In the genomic region with DNA sequence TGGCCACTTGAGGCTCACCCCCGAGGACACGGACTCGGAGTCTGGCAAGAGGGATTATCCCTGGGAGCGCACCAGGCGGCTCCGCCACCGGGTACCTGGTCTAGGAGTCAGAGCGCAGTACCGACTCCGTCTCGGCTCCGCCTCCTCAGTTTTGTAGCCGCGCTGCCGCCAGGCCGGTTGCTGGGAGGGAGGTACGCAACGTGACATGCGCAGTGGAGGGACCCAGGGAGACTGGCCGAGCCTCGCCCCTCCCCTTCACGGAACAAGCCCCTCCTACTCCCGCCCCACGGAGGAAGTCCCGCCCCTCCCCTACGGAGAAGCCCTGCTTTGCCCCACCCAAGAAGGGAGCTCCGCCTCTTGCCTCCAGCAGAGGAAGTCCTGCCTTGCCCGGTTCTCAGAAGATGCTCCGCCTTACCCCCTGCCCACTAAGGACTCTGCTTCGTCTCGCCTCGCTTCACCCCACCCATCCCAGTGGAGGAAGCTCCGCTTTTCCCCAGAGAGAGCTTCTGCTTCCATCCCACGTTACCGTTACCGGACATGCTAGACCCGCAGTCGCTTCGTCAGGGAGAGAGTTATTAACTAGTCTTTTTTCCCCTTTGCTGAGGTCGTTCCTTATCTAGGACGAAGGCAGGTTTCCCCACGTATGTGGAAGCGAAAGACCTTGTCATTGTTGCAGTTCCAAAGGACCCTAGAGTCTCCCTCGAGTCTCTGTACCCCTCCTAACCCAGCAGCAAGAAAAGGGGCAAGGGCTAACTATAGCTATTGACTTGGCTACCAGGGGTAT, we compare ENCODE assay signal across 7 mouse cellular contexts. TPM values are rescaled to one million over a fixed set of nuclear protein-coding genes. Genes with fewer than 3 reads are reported as not detected.
DNase-seq lines count a peak whose midpoint lies in the region; ATAC-seq and TF ChIP-seq lines count a peak whose summit lies in the region.

No protein-coding gene starts in this region.

- H3K9ac ChIP-seq in embryonic facial prominence, embryonic 12.5 days: peak overlapping the region; percentile 75
- H3K9ac ChIP-seq in limb, embryonic 12.5 days (replicated peaks): peak overlapping the region; percentile 76
- H3K9ac ChIP-seq in midbrain, embryonic 15.5 days: peak overlapping the region; percentile 71

- H3K9me3 ChIP-seq in embryonic facial prominence, embryonic 12.5 days: no peaks in the 10 kb centered on the region
- no peaks in the 10 kb centered on the region for H3K9me3 ChIP-seq in limb, embryonic 12.5 days
- H3K9me3 ChIP-seq in midbrain, embryonic 15.5 days: no peaks in the 10 kb centered on the region

- H3K27me3 ChIP-seq in embryonic facial prominence, embryonic 12.5 days: no peaks in the 10 kb centered on the region
- no peaks in the 10 kb centered on the region for H3K27me3 ChIP-seq in kidney, adult 2 months (replicated peaks; ENCODE audit: control insufficient read depth, insufficient read depth, low read length)
- H3K27me3 ChIP-seq in limb, embryonic 12.5 days: no peaks in the 10 kb centered on the region
- H3K27me3 ChIP-seq in midbrain, embryonic 15.5 days (replicated peaks): no peaks in the 10 kb centered on the region
- H3K27me3 ChIP-seq in spleen, adult 2 months (ENCODE audit: control insufficient read depth, insufficient read depth, low read length): no peaks in the 10 kb centered on the region

- peak overlapping the region; percentile 67 for H3K4me3 ChIP-seq in embryonic facial prominence, embryonic 12.5 days
- H3K4me3 ChIP-seq in kidney, adult 2 months (ENCODE audit: insufficient read depth, low read depth, low read length): peak overlapping the region; percentile 64
- peak overlapping the region; percentile 72 for H3K4me3 ChIP-seq in limb, embryonic 12.5 days (replicated peaks)
- H3K4me3 ChIP-seq in midbrain, embryonic 15.5 days: peak overlapping the region; percentile 57
- peak overlapping the region; percentile 82 for H3K4me3 ChIP-seq in spleen, adult 2 months (ENCODE audit: extremely low read depth, insufficient read depth, insufficient read length)

- peak; percentile 98 for DNase-seq in adrenal gland, postnatal 25 days
- DNase-seq in heart, adult 18-20 months: peak; percentile 96 to 98
- DNase-seq in kidney, adult 2 months: peak; percentile 98
- peak; percentile 95 to 97 for DNase-seq in spleen, adult 2 months (ENCODE audit: low read depth in 1 of 2, low spot score in 2 of 2)

- H3K4me1 ChIP-seq in embryonic facial prominence, embryonic 12.5 days: peaks cover 7% of the 10 kb centered on the region; the same call in 1 of the 2 replicates
- peaks cover 5% of the 10 kb centered on the region; the same call in 1 of the 2 replicates for H3K4me1 ChIP-seq in kidney, adult 2 months (ENCODE audit: control insufficient read depth, insufficient read depth, low read length)
- peaks cover 11% of the 10 kb centered on the region for H3K4me1 ChIP-seq in limb, embryonic 12.5 days (replicated peaks)
- peaks cover 12% of the 10 kb centered on the region for H3K4me1 ChIP-seq in midbrain, embryonic 15.5 days
- H3K4me1 ChIP-seq in spleen, adult 2 months (ENCODE audit: control insufficient read depth, insufficient read depth, insufficient read length): peaks cover 10% of the 10 kb centered on the region; the same call in 1 of the 2 replicates

- peak; percentile 97 for ATAC-seq in embryonic facial prominence, embryonic 12.5 days (ENCODE audit: insufficient number of reproducible peaks, insufficient read depth, low FRiP score, low TSS enrichment)
- ATAC-seq in limb, embryonic 12.5 days (ENCODE audit: insufficient number of reproducible peaks, insufficient read depth, low FRiP score, low TSS enrichment, low read depth): peak; percentile 97
- peak; percentile 96 for ATAC-seq in midbrain, embryonic 15.5 days (replicated peaks)

- WGBS in embryonic facial prominence, embryonic 12.5 days: under 1% methylated on average over 43 of the region's 44 CpGs
- WGBS in kidney, adult 2 months: under 1% methylated on average over 44 of the region's 44 CpGs
- under 1% methylated on average over 43 of the region's 44 CpGs for WGBS in limb, embryonic 12.5 days
- under 1% methylated on average over 44 of the region's 44 CpGs for WGBS in midbrain, embryonic 15.5 days
- WGBS in spleen, adult 2 months: under 1% methylated on average over 44 of the region's 44 CpGs

- H3K36me3 ChIP-seq in embryonic facial prominence, embryonic 12.5 days: peaks cover 20% of the 10 kb centered on the region
- no peaks in the 10 kb centered on the region for H3K36me3 ChIP-seq in kidney, adult 2 months (ENCODE audit: control insufficient read depth, insufficient read depth, low read length)
- peaks cover 25% of the 10 kb centered on the region for H3K36me3 ChIP-seq in limb, embryonic 12.5 days
- peaks cover 14% of the 10 kb centered on the region for H3K36me3 ChIP-seq in midbrain, embryonic 15.5 days (replicated peaks)
- no peaks in the 10 kb centered on the region for H3K36me3 ChIP-seq in spleen, adult 2 months (ENCODE audit: control insufficient read depth, insufficient read depth, low read length)

- H3K27ac ChIP-seq in embryonic facial prominence, embryonic 12.5 days: peak overlapping the region; percentile 88
- H3K27ac ChIP-seq in kidney, adult 2 months (ENCODE audit: insufficient read depth, low read depth, low read length): peak overlapping the region; percentile 67
- H3K27ac ChIP-seq in limb, embryonic 12.5 days: peak overlapping the region; percentile 85
- H3K27ac ChIP-seq in midbrain, embryonic 15.5 days: peak overlapping the region; percentile 89
- peak overlapping the region; percentile 94 for H3K27ac ChIP-seq in spleen, adult 2 months (ENCODE audit: insufficient read depth, low read length)

- 0 out of 2 replicates have a peak, but pooled peaks have one; percentile 1 for TF ChIP-seq CTCF in kidney, adult 2 months (conservative IDR thresholded peaks at IDR 0.05; ENCODE audit: insufficient read depth, insufficient read length, low read depth, low read length)
- TF ChIP-seq CTCF in spleen, adult 2 months (IDR thresholded peaks at IDR 0.05; ENCODE audit: extremely low read depth, insufficient read depth, insufficient read length, insufficient replicate concordance): no peak

- peak; percentile 86 for TF ChIP-seq POLR2A in kidney, adult 2 months (IDR thresholded peaks at IDR 0.05; ENCODE audit: low read depth, low read length)
- TF ChIP-seq POLR2A in spleen, adult 2 months (IDR thresholded peaks at IDR 0.05; ENCODE audit: low read depth, low read length): peak; percentile 87

- H3K4me2 ChIP-seq in embryonic facial prominence, embryonic 12.5 days (replicated peaks): peak overlapping the region; percentile 67
- peak overlapping the region; percentile 73 for H3K4me2 ChIP-seq in limb, embryonic 12.5 days
- H3K4me2 ChIP-seq in midbrain, embryonic 15.5 days: peak overlapping the region; percentile 56

RNA-seq across cellular contexts. Expression of a gene that starts 8.4 kb away (rescaled TPM):
- 9.8 and 19.1 TPM in 2 replicates for total RNA-seq in adrenal gland, postnatal 25 days (2021)
- 34.8 and 35.4 TPM in 2 replicates for polyA plus RNA-seq in embryonic facial prominence, embryonic 12.5 days (2016; fragmentation: Nextera tagmentation; extraction: Ambion mirVana)
- total RNA-seq in heart, adult 18-20 months (2021): 1 to 10 TPM; 6.2 to 8.0 TPM
- polyA plus RNA-seq in kidney, adult 2 months (2012; rRNA removed): 28.4 and 28.5 TPM in 2 replicates
- 31.1 and 33.2 TPM in 2 replicates for polyA plus RNA-seq in limb, embryonic 12.5 days (2016; fragmentation: Nextera tagmentation; extraction: Ambion mirVana)
- polyA plus RNA-seq in midbrain, embryonic 15.5 days (2015; fragmentation: Nextera tagmentation; extraction: Ambion mirVana): 28.1 and 29.1 TPM in 2 replicates
- 32.6 and 36.7 TPM in 2 replicates for polyA plus RNA-seq in spleen, adult 2 months (2012; rRNA removed)

RNA-seq across cellular contexts. Expression of a gene that starts 22.6 kb away (rescaled TPM):
- 122 and 172 TPM in 2 replicates for total RNA-seq in adrenal gland, postnatal 25 days (2021)
- polyA plus RNA-seq in embryonic facial prominence, embryonic 12.5 days (2016; fragmentation: Nextera tagmentation; extraction: Ambion mirVana): 79.4 and 81.7 TPM in 2 replicates
- total RNA-seq in heart, adult 18-20 months (2021): 10 to 100 TPM; 70.0 to 74.0 TPM
- 14.0 and 20.6 TPM in 2 replicates for polyA plus RNA-seq in kidney, adult 2 months (2012; rRNA removed)
- 73.9 and 78.5 TPM in 2 replicates for polyA plus RNA-seq in limb, embryonic 12.5 days (2016; fragmentation: Nextera tagmentation; extraction: Ambion mirVana)
- polyA plus RNA-seq in midbrain, embryonic 15.5 days (2015; fragmentation: Nextera tagmentation; extraction: Ambion mirVana): 109 and 111 TPM in 2 replicates
- polyA plus RNA-seq in spleen, adult 2 months (2012; rRNA removed): 7.0 and 7.3 TPM in 2 replicates

RNA-seq across cellular contexts. Expression of a gene that starts 23.2 kb away (rescaled TPM):
- 57.1 and 64.5 TPM in 2 replicates for total RNA-seq in adrenal gland, postnatal 25 days (2021)
- polyA plus RNA-seq in embryonic facial prominence, embryonic 12.5 days (2016; fragmentation: Nextera tagmentation; extraction: Ambion mirVana): 103 and 104 TPM in 2 replicates
- total RNA-seq in heart, adult 18-20 months (2021): 10 to 100 TPM; 24.1 to 26.7 TPM
- 8.3 and 10.0 TPM in 2 replicates for polyA plus RNA-seq in kidney, adult 2 months (2012; rRNA removed)
- polyA plus RNA-seq in limb, embryonic 12.5 days (2016; fragmentation: Nextera tagmentation; extraction: Ambion mirVana): 107 and 111 TPM in 2 replicates
- 89.1 and 93.6 TPM in 2 replicates for polyA plus RNA-seq in midbrain, embryonic 15.5 days (2015; fragmentation: Nextera tagmentation; extraction: Ambion mirVana)
- 7.1 and 7.4 TPM in 2 replicates for polyA plus RNA-seq in spleen, adult 2 months (2012; rRNA removed)

RNA-seq across cellular contexts. Expression of a gene that starts 32.9 kb away (rescaled TPM):
- total RNA-seq in adrenal gland, postnatal 25 days (2021): 10.6 and 16.4 TPM in 2 replicates
- 467 and 469 TPM in 2 replicates for polyA plus RNA-seq in embryonic facial prominence, embryonic 12.5 days (2016; fragmentation: Nextera tagmentation; extraction: Ambion mirVana)
- total RNA-seq in heart, adult 18-20 months (2021): 10 to 100 TPM in 1 of 2 experiments, 1 to 10 TPM in 1; 3.5 to 12.3 TPM
- polyA plus RNA-seq in kidney, adult 2 months (2012; rRNA removed): 27.8 and 48.3 TPM in 2 replicates
- polyA plus RNA-seq in limb, embryonic 12.5 days (2016; fragmentation: Nextera tagmentation; extraction: Ambion mirVana): 508 and 509 TPM in 2 replicates
- 167 and 179 TPM in 2 replicates for polyA plus RNA-seq in midbrain, embryonic 15.5 days (2015; fragmentation: Nextera tagmentation; extraction: Ambion mirVana)
- polyA plus RNA-seq in spleen, adult 2 months (2012; rRNA removed): 305 and 309 TPM in 2 replicates

RNA-seq across cellular contexts. Expression of a gene that starts 32.9 kb away (rescaled TPM):
- total RNA-seq in adrenal gland, postnatal 25 days (2021): not detected in 2 replicates
- polyA plus RNA-seq in embryonic facial prominence, embryonic 12.5 days (2016; fragmentation: Nextera tagmentation; extraction: Ambion mirVana): not detected in 2 replicates
- total RNA-seq in heart, adult 18-20 months (2021): not detected
- polyA plus RNA-seq in kidney, adult 2 months (2012; rRNA removed): not detected in 2 replicates
- not detected in 2 replicates for polyA plus RNA-seq in limb, embryonic 12.5 days (2016; fragmentation: Nextera tagmentation; extraction: Ambion mirVana)
- polyA plus RNA-seq in midbrain, embryonic 15.5 days (2015; fragmentation: Nextera tagmentation; extraction: Ambion mirVana): 0.72 TPM in 1 of 2 replicates, not detected in the other
- 0.72 TPM in 1 of 2 replicates, not detected in the other for polyA plus RNA-seq in spleen, adult 2 months (2012; rRNA removed)

Comparison
In these comparisons a context has a peak if more than half of its experiments do, and no peak if none do; other contexts are left out.
1. Peak in every context shown above with its lines: DNase-seq, ATAC-seq, H3K4me3 ChIP-seq and H3K27ac ChIP-seq.